Mouse (Mus musculus) testis, postnatal 10 days (tissue): ENCODE results near the gene Zmiz1.

Source experiments
- DNase-seq: peaks from one replicate; pipeline ENCODE4 v3.0.0; 2021; ENCODE audit warnings: low spot score

The Zmiz1 gene

GRCm38 (mm10) chr14:25694569-25694897 is 235.5 kb downstream of the Zmiz1 start:
- DNase-seq = no peak

GRCm38 (mm10) chr14:25695059-25695458 is 236.1 kb downstream of the Zmiz1 start:
- DNase-seq = no peak

GRCm38 (mm10) chr14:25696356-25696755 is 237.4 kb downstream of the Zmiz1 start:
- DNase-seq = no peak

GRCm38 (mm10) chr14:25701986-25702385 is 243.0 kb downstream of the Zmiz1 start:
- DNase-seq = no peak

GRCm38 (mm10) chr14:25707691-25708181 is 248.8 kb downstream of the Zmiz1 start:
- peak; percentile 74 for DNase-seq

GRCm38 (mm10) chr14:25708451-25708850 is 249.5 kb downstream of the Zmiz1 start:
- no peak for DNase-seq

GRCm38 (mm10) chr14:25708917-25709316 is 249.9 kb downstream of the Zmiz1 start:
- peak; percentile 74 for DNase-seq

- peak; percentile 69 for DNase-seq
Observed at GRCm38 (mm10) chr14:25710073-25710472, 251.1 kb downstream of the Zmiz1 start.

- no peak for DNase-seq
Observed at GRCm38 (mm10) chr14:25710681-25711080, 251.7 kb downstream of the Zmiz1 start.

- DNase-seq = no peak
Observed at GRCm38 (mm10) chr14:25711177-25711576, 252.2 kb downstream of the Zmiz1 start.

GRCm38 (mm10) chr14:25711602-25712001 is 252.6 kb downstream of the Zmiz1 start:
- DNase-seq = no peak

- no peak for DNase-seq
Observed at GRCm38 (mm10) chr14:25713443-25713842, 254.5 kb downstream of the Zmiz1 start.
